Mouse (Mus musculus) cerebellum, adult 9-11 months (tissue): ENCODE measurements around the gene Foxj3.

Experiments used
- DNase-seq: peaks from one replicate; pipeline ENCODE4 v3.0.0; 2022

The Foxj3 gene

DNA sequence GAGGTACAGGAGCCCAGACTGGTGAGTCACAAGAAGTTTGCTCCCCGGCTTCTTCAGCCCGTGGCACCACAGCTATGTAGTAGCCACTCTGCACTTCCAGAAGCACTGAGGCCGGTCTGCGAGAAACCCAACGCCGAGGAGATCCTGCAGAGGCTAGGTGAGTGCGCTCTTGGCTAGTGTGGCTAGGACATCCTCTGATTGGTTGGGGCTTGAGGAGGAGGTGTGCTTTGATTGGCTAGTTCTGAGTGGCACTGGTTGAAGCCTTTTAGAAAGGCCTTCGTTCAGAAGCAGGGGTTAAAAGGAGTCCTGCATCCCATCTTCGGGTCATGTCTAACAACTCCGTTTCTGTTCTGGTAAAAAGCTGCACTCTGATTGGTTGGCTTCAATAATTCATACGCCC lies 101.9 kb downstream of the Foxj3 start:
- no peak for DNase-seq

DNA sequence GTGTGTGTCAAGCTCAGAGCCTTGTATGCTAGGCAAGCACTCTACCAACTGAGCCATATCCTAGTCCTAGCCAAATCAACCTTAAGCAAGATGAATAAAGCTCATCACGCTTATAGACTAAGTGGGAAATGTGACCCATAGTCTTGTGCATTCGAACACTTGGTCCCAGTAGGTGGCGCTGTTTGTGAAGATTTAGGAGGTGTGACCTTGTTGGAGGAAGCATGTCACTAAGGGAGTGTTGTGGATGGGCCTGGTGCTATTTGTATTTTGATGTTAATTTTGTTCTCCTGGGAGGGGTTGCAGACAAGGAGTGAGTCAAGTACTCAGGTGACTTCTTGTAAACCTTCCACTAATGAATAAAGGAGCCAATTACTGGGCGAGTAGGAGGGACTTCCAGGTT lies 105.9 kb downstream of the Foxj3 start:
- no peak for DNase-seq

- peak; percentile 31 for DNase-seq
Observed at GRCm38 (mm10) chr4:119657011-119657410, 120.2 kb downstream of the Foxj3 start.

GRCm38 (mm10) chr4:119658246-119658645 lies 121.4 kb downstream of the Foxj3 start:
- DNase-seq = no peak

DNA sequence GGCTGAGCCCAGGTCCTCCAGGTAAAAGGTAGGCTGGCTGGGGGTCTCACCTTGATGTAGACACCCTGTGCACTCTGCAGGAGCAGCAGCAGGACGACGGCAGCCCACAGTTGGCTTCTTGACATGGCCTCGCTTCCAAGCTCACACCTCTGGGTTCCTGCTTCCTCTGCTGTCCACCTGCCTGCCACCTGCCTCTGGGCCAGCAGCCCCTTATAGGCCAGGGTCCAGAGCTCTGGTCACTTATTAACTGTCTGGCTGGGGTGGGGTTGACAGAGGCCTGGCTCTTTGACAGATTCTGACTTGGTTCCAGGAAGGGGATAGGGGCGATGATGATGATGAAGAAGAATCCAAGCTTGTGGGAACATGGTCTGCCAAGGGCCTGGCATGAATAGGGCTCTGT lies 121.9 kb downstream of the Foxj3 start, which contains the start of gene Guca2b:
Guca2b (minus strand) TSS at position 224 of the 400 bp plus-strand sequence.
- DNase-seq = no peak

- DNase-seq = no peak
Observed at GRCm38 (mm10) chr4:119660007-119660406, 123.2 kb downstream of the Foxj3 start.

DNA sequence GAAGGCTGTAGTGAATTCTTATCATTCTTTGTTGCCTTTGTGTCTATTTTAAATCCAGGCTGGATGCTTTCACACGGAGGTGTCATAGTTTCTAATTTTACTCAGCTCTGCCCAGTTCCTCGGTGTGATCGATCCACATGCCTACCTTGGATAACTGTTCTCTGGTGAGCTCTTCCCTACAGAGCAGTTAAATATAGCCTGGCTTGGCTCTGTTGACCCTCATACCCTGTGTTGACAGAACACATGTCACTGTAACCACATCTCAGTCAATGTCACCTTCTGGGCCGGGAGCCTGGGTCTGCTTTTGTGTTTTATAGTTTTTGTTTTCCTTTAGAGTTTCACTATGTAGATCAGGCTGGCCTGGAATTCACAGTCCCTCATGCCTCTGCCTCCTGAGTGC lies 125.3 kb downstream of the Foxj3 start:
- DNase-seq = no peak

- DNase-seq = no peak
Observed at GRCm38 (mm10) chr4:119662976-119663375, 126.2 kb downstream of the Foxj3 start.

DNA sequence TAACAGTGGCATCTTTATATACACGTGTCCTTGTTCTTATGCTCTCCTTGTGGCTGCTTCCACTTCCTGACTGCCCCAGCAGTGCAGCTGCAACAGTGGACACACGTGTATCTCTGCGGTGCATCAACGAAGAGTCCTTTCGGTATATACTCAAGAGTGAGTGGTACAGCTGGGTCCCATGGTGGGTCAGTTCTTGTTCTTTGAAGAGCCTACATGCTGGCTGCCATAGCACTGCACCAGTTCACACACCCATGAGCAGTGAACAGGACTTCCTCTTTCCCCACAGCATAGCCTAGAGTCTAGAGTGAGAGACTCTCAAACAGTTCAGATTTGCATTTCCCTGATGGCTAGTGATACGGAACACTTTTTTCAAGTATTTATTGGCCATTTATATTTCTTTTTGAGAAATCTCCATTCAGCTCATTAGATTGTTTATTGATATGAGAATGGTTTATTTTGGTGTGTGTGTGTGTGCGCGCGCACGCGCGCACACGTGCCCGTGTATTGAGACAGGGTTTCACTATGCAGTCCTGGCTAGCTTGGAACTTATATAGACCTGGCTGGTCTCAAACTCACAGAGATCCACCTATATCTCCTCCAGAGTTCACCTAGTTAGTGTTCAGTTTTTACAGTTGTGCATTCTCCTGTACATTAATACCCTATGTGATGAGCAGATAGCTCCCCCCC lies 126.7 kb downstream of the Foxj3 start:
- no peak for DNase-seq

DNA sequence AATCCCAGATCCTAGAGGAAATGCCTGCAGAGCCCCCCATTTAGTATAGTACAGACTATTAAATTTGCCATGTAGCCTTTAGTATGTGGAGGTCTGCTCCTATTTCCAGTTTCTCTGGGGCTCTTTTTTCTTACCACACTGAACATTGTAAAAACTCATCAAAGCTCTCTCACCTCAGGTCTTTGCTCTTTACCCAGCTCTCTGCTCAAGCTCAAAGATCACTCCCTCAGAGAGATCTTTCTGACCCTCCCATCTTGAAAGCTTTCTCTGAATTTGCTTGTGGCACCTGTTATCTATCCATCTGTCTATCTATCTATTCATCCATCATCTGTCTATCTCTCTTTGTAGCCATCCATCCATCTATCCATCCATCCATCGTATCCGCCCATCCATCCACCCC lies 128.4 kb downstream of the Foxj3 start:
- DNase-seq = no peak

DNA sequence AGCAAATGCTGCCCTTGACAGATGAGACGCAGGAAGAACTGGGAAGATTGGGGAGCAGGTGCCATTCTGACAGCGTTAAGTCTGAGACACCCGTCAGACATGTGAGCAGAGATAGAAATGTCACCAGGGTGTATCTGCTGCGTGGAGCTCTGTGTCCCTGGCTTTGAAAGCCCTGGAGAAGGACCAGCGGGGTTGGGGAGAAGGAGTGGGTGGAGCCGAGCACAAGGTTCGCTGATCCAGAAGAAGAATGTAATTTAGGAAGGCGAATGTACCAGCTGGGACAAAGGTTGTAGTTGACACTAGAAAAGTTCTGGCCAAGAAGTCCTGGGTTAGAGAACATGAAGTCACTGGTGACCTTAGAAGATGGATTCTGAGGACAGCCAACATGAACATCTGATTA lies 129.3 kb downstream of the Foxj3 start:
- DNase-seq = no peak

- DNase-seq = peak; percentile 42
Observed at GRCm38 (mm10) chr4:119667454-119667853, 130.7 kb downstream of the Foxj3 start.

- DNase-seq = no peak
Observed at GRCm38 (mm10) chr4:119668185-119668584, 131.4 kb downstream of the Foxj3 start.

DNA sequence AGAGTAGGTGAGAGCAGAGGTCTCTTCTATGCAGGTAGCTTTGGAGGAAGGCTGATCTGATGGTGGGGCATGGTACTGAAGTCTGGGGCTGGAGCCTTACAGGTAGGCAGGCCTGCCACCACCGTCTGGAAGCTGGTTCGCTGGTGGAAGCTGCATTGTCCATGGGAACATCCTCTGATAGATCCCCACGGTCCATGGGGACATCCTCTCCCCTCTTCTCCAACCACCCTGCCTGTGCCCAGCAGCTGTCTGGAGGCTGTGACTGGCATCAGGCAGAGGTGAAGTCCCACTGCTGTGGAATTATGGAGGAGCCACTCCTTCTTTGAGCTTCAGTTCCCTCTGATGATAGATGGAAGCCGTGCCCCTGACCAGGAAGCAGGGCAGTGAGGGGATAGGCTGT lies 131.8 kb downstream of the Foxj3 start:
- DNase-seq = no peak

- DNase-seq = no peak
Observed at GRCm38 (mm10) chr4:119669356-119670209, 132.8 kb downstream of the Foxj3 start.

DNA sequence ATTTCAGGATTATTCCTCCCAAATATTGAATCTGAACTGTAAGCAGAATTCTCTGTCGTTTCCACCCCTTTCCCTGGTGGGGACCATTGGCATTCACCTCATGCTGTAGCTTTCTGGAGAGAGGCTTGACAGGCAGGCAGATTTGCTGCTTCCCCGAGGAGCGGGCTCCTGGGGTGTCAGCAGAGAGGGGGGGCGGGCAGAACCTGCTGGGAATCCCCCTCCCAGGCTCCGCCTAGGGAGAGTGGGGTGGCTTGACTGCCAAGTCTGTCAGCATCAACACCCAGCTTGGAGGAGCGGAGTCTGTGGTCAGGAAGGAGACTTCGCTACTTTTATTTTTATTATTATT lies 133.4 kb downstream of the Foxj3 start:
- DNase-seq = no peak

GRCm38 (mm10) chr4:119670736-119671135 lies 133.9 kb downstream of the Foxj3 start:
- no peak for DNase-seq

GRCm38 (mm10) chr4:119671164-119671563 lies 134.4 kb downstream of the Foxj3 start:
- no peak for DNase-seq

DNA sequence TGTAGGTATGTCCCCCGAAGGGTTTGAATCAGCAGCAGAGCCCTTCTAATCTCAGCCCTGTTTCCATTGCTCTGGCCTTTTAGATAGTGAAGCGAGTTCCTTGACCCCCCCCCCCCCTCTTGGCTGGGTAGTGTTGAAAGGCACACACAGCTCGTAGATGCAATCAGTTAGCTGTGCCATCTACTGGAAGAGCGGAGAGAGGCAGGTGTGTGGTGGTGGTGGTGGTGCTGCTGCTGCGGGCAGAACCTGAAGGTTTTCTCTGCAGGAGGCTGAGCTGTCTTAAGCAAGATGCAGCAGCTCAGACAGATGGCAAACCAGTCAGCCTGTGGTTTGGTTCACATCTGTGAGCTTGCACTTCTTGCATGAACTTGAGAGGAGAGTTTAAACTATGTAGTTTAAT lies 135.9 kb downstream of the Foxj3 start:
- no peak for DNase-seq
